Mouse (Mus musculus) heart, adult 8-10 months (tissue): ENCODE data around the gene H2afv. TPM values are rescaled to one million over a fixed set of nuclear protein-coding genes. Genes with fewer than 3 reads are reported as not detected.
"Not testable (repeated sequence)": the region's sequence is repeated elsewhere in the genome, so short reads cannot be mapped to it uniquely, and the experiment has no call there.

ENCODE experiments used
- DNase-seq: peaks from one replicate; pipeline ENCODE4 v3.0.0; 2022; ENCODE audit warnings: low spot score
- total RNA-seq, 4 experiments: library from RNA; stranded (reverse); gene quantifications; 2 replicates each; pipeline ENCODE4 v1.2.4; 2022

The H2afv gene
- total RNA-seq, 4 experiments from 2014 or later: 80.1 to 97.8 (median 88.2) TPM

DNA sequence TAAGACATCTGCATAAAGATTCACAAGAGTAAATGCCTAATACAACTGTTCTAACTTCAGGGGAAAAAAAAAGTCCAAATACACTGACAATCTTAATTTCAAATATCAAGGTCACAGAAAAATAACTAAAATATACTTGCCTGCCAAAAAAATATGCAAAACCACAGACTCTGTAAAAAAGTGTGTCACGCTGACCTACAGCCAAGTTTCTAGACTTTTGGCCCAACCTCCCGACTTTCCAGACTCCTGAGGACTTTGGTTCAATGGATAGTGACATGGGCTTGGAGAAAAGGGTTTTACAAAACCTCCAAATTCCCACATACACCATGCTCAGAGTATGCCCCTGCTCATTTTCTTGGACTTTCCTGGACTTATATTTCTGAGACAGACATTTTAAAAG, 24.3 kb upstream of the H2afv start:
- DNase-seq: no peak

DNA sequence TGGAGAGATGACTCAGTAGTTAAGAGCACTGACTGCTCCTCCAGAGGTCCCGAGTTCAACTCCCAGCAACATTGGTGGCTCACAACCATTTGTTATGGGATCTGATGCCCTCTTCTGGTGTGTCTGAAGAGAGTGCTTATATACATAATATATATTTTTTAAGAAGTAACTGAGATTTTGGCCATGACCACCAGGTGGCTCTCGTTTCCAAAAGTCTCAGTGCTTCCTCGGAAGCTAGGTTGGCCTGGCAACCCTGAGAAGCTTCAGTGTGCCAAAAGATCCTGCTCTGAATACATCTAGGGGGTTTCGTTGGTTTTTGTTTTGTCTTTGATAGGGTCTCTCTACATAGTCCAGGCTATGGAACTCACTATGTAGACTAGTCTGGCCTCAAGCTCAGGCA, 20.9 kb upstream of the H2afv start:
- DNase-seq: peak; percentile 55

DNA sequence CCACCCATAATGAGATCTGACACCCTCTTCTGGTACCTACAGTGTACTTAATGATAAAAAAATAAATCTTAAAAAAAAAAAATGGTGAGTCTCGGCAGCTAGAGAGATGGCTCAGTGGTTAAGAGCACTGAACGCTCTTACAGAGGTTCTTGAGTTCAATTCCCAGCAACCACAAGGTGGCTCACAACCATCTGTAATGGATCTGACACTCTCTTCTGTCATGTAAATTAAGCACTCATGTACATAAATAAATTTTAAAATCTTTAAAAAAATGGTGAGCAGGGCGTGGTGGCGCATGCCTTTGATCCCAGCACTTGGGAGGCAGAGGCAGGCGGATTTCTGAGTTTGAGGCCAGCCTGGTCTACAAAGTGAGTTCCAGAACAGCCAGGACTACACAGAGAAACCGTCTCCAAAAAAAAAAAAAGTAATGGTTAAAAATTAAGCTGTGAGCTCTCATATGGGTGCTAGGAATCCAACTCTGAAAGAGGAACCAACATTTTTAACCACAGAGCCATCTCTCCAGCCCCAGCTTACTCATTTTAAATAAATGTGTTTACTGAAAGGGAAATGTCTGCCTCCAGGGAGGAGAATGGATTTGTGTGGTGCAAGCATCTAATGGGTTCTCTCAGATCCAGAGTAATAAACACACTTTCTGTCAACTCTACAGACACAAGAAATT, 19.1 kb upstream of the H2afv start:
- DNase-seq: no peak

DNA sequence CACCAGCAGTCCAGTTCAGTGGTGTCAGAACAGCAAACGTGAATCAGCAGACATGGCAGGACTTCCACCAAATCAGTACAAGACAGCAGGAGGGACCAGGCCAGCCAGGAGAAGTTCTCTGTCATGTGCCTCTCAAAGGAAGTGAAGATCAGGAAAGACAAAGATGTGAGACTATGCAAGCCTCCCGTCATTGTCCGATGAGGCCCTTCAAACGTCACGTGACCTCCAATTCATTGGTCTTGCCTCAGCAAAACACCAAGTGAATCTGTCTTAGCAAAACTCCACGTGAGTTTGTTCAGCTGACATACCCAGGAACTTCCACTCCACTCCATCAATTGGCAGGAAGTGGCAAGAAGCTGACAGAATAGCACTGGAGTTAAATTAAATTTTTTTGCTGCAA, 11.8 kb upstream of the H2afv start:
- no peak for DNase-seq

DNA sequence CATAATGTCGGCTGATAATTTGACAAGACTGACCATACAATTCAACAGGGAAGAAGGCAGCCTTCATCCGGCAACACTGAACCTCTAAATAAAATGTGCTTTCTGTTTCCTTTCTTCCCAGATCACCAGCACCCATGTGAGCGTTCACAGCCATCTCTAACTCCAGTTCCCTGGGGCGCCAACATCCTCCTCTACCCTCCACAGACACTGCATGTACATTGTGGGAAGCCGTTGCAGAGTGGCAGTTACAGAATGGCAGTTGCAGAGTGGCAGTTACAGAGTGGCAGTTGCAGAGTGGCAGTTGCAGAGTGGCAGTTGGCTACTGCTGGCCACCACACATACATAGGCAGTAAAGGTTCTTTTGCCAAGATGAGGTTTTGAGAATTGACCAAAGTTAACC, 3.9 kb upstream of the H2afv start:
- DNase-seq: not testable (repeated sequence)

DNA sequence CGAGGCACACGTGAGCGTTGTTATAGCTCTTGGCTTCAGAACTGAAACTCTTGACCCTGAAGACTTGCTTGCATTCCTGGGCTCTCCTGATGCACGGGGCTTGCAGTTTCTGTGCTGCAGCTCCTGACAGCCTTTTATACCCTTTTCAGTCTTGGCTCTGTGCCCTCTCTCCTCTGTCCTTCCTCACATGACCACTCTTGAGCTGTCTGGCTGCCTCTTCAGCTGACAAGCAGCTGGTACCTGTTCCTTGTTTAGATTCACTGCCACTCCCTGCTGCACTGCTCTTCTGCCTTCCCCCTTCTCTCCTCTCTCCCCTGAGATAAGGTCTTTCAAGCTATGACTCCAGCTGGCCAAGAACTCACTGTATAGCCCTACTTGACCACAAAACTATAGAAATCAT, 3.2 kb upstream of the H2afv start:
- DNase-seq: no peak

DNA sequence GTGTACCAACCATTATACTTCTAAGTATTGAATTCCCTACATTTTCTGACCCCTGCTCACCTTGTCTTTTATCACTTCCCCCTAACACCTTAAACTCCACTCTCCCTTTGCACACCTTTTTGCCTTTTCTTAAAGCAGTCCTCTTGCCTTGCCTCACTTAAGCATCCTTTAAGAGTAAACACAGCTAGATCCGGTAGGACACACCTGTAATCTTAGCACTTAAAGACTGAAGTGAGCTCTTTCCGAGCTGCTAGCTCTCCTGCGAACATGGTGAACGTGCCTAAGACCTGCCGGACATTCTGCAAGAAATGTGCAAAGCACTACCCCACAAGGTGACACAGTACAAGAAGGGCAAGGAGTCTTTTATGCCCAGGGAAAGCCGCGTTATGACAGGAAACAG, 1.7 kb upstream of the H2afv start:
- DNase-seq: no peak

DNA sequence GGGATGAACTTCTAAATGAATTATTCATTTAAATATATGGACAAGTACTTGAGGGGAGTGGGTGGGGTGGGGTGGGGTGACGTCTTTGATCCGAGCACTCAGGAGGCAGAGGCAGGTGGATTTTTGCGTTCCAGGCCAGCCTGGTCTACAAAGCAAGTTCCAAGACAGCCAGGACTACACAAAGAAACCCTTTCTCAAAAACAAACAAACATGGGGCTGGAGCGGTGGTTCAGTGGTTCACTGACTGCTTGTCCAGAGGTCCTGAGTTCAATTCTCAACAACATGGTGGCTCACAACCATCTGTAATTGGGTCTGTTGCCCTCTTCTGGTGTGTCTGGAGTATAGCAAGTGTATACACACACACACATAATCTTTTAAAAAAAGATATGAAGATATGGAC, 1.2 kb upstream of the H2afv start:
- no peak for DNase-seq

DNA sequence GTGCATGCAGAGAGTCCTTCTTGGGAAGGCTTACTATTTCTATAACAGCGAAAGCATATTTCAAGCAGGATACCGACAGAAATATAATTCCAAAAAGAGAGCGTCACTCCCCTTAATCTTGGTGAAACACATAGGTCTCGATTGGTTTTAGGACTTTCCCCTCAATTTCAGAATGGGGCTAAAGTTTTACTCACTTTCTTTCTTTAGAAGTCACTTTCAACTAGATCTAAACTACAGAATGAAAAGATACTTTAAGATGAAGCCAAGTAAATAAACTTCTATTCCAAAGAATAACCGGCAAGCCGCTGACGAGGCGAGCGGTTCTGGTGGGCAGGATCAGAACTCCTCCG, 541 bp downstream of the H2afv start:
- no peak for DNase-seq

DNA sequence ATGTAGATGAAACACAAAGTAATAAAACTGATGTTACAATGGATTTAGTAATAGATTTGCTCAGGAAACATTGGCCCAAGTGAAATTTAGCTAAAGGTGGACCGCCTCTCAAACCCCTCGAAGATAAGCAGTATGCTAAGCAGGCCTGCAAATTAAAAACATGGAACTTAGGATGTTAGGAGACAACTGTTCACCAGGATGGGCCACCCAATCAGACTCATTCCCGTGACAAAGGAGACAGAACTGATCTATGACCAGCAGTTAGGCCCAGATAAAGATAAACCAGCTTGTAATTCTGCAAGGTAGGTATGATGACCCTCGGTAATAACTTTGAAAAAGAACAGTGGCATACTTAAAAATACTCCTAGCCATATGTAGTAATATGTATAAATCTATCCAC, 1.1 kb downstream of the H2afv start:
- DNase-seq: no peak

DNA sequence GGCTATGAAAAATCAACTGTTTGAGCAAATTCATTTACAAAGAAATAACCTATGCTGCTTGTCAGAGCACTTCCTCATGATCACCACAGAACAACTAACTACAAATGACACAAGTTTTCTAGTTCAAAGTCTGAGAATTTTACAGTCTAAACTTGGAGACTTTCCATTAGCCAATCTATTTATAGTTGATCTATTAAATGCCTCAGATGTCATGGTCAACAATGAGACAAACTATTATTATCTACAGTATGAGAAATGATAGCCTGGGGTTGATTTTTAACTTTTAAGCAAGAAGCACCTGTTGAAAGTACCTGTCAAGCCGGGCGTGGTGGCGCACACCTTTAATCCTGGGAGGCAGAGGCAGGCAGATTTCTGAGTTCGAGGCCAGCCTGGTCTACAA, 1.7 kb downstream of the H2afv start:
- no peak for DNase-seq

DNA sequence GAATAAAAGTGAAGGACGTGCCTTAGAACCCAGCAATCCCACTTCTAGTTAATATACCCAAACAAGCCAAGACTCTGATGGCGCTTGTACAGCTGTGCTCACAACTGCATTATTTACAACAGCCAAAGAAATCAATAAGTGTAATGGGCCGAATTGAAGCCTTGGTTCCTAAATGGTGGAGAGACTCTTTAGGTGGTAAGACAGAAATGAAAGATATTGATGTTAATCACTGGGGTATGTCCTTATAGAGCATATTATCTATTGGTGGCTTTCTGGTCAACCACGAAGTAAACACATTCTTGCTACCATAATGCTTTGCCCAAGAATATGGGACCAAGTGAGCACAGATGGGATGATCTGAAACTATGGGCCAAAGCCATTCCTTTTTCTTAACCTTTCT, 4.1 kb downstream of the H2afv start:
- DNase-seq: no peak

DNA sequence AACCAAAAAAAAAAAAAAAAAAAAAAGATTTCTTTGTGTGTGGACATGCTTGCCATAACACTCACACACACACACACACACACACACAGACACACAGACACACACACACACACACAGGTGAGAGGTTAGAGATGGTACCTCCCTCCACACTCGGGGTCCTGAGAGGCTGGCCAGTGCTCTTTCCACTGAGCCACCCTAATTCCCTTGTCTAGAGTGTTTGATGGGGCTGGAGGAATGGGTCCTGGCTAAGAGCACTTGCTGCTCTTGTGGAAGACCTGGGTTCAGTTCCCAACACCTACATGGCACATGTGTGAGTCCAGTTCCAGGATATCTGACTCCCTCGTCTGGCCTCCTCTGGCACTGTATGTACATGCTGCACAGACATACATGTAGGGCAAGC, 6.6 kb downstream of the H2afv start:
- no peak for DNase-seq

DNA sequence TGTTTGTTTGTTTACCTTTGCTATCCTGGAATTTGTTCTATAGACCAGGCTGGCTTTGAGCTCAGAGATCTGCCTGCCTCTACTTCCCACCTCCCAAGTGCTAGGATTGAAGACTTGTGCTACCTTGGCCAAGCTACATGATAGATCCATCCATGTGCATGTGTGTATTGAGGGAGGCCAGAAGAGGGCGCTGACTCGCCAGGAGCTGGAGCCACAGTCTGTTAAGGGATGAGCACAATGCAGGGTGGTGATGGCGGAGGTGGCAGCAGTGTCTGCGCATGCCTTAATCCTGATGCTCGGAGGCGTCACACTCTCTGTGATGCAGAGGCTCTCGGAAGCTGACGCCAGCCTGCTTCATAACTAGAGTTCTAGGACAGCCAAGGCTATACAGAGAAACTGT, 7.8 kb downstream of the H2afv start:
- no peak for DNase-seq

DNA sequence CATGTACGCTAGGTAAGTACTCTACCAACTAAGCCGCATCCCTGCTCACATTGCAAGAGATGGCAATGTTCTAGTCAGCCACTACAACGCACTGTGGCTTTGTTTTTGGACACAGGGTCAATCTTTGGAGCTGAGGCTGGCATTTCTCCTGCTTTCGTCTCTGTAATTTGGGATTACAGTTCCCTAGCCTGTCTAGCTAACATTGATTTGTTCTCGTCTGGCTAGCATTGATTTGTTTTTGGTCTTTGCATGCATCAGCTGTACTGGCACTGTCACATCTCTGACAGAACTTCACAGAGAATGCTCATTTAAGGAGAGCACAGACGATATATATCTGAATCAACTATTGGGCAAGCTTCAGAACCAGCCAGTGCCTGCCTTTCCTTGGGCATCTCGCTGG, 14.1 kb downstream of the H2afv start:
- no peak for DNase-seq

DNA sequence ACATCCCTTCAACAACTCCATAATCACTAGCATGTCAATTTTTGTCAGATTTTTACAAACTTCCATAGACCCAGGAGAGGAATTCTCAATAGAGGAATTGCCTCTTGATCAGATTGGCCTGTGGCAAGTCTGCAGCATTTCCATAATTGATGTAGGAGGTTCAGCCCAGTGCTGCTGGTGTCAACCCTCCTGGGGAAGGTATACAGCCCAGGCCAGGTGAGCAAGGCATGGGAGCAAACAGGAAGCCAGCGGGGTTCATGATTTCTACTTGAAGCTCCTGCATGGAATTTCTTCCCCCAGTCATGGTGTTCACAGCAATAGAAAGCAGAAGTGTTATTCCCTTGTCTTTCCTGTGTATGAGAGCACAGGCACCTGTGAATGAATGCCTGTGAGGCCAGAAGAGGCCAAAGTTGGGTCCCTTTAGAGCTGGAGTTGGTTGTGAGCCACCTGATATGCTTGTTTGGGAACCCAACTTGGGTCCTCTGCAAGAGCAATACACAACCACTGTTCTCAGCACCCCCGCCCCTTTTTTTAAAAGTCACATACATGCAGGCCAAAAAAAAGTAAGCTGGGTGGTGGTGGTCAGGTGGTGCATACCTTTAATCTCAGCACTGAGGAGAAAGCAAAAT, 23.4 kb downstream of the H2afv start:
- DNase-seq: no peak

DNA sequence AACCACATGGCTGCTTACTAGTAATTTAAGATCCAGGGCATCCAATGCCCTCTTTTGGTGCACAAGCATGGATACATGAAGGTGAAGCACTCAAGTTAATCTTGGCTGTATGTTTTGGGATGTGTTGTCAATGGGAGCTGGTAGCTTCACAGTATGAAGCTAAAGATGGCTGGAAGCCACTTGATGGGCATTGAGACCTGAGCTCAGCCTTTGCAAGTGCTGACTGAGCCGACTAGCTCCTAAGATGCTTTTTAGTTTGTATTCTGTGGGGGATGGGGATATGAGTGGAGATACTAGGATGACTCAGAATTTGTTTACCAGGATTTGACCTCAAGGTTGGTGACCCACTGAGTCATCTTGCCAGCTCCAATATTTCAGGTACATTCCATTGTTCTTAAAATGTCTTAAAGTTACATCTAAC, 23.9 kb downstream of the H2afv start:
- no peak for DNase-seq

DNA sequence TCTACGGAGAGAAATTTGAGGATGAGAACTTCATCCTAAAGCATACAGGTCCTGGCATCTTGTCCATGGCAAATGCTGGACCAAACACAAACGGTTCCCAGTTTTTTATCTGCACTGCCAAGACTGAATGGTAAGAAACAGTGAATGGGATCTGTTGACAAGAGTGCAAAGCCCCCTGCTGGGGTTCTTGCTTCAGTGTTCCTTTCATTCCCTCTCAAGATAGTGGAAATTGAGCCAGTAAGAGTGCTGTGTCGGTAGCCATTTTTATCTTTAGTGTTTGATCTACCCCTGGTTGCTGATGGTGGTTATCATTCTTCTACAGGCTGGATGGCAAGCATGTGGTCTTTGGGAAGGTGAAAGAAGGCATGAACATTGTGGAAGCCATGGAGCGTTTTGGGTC, 25.1 kb downstream of the H2afv start:
- DNase-seq: not testable (repeated sequence)

DNA sequence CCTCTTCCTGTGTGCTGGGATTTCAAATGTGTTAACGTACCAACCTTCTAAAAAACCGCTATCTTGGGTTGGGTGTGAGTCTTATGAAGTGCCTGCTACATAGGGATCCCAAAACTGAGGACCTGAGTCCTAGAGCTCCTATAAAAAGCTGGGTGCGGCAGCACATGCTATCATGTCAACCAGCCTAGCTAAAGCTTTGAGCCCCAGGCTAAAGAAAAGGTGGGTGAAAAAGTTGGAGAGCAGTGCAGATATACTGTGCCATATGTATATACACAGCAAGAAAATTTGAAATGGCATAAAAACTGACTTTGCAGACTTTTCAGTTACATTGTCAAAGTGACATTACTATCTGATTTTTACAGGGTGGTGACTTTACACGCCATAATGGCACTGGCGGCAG, 25.5 kb downstream of the H2afv start:
- DNase-seq: no peak

DNA sequence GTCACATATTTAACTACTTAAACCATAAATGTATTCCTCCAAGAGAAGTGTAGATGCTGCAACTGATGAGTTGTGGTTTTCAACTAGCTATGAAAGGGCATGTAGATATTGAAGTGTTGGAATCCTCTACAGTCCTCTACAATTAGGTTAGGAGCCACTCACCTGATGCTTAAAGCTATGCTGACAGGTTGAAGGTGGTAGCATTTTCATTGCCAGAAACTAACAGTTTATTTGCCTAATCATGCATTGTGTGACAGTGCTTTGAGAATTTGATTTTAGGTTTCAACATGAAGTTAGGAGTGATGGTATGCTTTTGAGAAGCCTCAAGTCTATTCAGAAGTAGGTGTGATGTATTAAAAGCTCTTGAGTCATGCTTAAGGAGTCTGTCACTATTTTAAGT, 26.8 kb downstream of the H2afv start:
- no peak for DNase-seq

DNA sequence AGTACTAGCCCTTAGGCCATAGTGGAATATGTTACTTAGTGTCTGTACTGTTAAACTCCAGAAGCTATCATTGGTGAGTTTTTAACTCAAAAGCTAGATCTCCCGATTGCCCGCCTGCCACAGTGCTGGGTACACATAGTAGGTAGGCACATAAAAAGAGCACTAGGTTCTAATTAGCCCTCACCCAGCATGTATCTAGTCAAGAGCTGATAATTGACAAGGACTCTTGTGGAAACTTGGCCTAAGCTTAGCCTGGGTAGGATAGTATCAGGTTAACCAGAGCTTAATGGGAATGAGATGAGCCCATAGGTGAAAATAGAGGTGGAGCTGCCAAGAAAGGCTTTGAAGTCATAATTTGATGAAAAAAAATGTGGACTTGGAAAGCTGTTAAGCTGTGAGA, 27.2 kb downstream of the H2afv start:
- DNase-seq: no peak

DNA sequence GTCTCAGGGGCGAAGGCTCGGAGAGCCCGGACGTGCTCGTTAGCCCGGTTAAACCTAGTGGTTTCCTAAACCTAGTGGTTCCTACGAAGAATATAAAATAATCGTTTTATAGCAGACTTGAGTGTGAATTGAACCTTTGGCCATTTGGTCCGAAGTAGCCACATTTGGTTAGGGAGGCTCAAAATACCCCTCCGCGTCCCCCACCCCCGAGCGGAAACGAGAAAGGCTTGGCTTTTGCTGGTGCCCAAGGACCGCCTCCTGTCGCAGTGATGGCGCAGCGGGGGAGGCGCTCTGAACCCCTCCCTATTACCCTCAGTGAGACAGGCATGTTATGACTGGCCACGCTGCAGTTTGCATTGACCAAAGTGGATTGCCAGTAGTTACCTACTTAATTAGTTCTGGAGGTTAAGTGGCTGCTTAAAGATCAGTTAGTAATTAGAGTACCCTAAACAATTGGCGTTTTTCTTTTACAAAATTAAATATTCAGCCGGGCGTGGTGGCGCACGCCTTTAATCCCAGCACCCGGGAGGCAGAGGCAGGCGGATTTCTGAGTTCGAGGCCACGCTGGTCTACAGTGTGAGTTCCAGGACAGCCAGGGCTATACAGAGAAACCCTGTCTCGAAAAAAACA, 27.7 kb downstream of the H2afv start:
- DNase-seq: peak; percentile 75
